Mouse (Mus musculus): ENCODE measurements around the gene Twist2. TPM values are rescaled to one million over a fixed set of nuclear protein-coding genes. Genes with fewer than 3 reads are reported as not detected.

The Twist2 gene
- total and polyA plus RNA-seq, 2 experiments from 2014 or later = 2.3 to 3.0 TPM

DNA sequence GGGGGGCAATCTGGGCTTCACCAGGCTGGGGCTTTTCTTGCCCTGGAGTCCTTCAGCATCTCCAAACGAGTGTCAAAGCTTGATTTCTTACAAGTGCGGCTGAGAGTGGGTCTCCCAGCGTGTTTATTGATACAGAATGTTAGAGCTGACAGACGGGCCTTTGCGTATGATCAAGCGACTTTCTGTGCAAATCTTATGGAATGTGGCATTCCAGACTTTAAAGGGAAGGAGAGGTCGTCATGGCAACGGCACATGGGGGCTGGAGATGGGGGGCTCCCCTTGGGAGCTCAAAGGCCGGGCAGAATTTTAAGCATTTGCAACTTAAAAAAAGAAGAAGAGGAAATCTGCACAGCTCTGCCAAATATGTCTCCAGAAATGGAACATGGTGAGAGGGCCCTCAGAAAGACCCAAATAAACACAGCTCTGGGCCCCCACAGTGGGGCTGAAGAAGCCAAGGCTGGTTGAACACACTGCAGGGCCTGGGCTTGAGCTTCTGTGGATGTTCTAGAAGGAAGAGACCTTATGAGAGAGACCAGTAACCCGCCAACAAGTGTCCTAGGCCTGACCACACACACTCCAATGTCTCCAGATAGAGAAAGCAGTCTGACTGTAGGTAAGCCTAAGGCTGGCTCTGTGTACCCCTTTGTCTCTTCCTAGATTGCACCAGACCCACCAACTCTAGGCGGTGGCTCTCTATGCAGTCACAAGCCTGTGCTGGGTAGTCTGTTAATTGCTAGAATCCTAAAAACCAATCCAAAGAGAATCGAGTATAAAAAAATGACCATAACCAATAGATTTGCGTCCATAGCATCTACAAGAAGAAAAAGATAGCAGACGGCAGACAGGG lies 40.9 kb upstream of the Twist2 start:
- peak; percentile 21; the same call in 1 of the 2 replicates for ATAC-seq

DNA sequence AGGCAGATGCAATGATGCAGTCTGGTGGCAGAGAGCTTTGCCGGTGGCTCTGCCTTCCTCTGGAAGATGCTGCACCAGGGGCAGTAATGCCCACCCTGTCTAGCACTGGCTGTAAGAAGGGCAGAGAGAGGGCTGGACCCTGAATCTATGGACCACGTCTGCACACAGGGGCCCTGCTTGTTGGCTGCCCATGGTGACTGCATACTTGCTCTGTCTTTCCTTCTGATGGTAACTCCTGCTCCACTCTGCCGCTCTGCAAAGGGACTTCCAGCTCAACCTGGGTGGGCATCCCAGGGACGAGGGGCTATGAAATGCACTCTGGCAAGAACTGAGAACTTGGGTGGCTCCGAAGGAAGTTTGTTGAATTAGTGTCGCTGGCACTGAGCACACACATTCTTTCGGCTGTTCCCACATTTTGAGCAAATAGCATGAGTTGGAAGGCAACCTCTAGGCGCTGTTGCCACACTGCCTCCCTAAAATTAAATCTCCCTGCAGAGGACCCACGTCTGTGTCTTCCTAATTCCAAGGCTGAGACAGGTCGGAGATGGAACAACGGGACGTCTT lies 38.7 kb upstream of the Twist2 start:
- no peak overlapping the region for H3K4me2 ChIP-seq (ENCODE audit: low read depth, low read length)
- H3K4me1 ChIP-seq (ENCODE audit: insufficient read depth, low read length) = peaks cover 13% of the 10 kb centered on the region
- no peak overlapping the region for H3K4me3 ChIP-seq (ENCODE audit: low read length)
- H3K9ac ChIP-seq (replicated peaks; ENCODE audit: low read length) = no peak overlapping the region
- ATAC-seq (no peak), DNase-seq (ENCODE audit: low spot score) (no peak)
- H3K27me3 ChIP-seq (ENCODE audit: insufficient read depth, low read length) = no peaks in the 10 kb centered on the region
- H3K9me3 ChIP-seq (ENCODE audit: low read length) = no peaks in the 10 kb centered on the region
- H3K36me3 ChIP-seq (ENCODE audit: insufficient read depth, low read length) = no peaks in the 10 kb centered on the region
- no peak overlapping the region for H3K27ac ChIP-seq
- no peak for TF ChIP-seq CTCF (IDR thresholded peaks at IDR 0.05; ENCODE audit: low read depth)
- WGBS = 45% methylated on average over 12 of the region's 12 CpGs

More for the DNA sequence above, 40.9 kb upstream of the Twist2 start:
- H3K9me3 ChIP-seq (ENCODE audit: low read length) = no peaks in the 10 kb centered on the region
- peaks cover 13% of the 10 kb centered on the region for H3K4me1 ChIP-seq (ENCODE audit: insufficient read depth, low read length)
- DNase-seq (ENCODE audit: low spot score) = peak; percentile 31
- H3K27me3 ChIP-seq (ENCODE audit: insufficient read depth, low read length) = no peaks in the 10 kb centered on the region
- H3K9ac ChIP-seq (replicated peaks; ENCODE audit: low read length) = no peak overlapping the region
- TF ChIP-seq CTCF (IDR thresholded peaks at IDR 0.05; ENCODE audit: low read depth) = no peak
- H3K4me3 ChIP-seq (ENCODE audit: low read length) = no peak overlapping the region
- WGBS = 39% methylated on average over 14 of the region's 14 CpGs
- H3K4me2 ChIP-seq (ENCODE audit: low read depth, low read length) = no peak overlapping the region
- H3K36me3 ChIP-seq (ENCODE audit: insufficient read depth, low read length) = no peaks in the 10 kb centered on the region
- H3K27ac ChIP-seq = peak overlapping the region; percentile 5; the same call in 1 of the 2 replicates

DNA sequence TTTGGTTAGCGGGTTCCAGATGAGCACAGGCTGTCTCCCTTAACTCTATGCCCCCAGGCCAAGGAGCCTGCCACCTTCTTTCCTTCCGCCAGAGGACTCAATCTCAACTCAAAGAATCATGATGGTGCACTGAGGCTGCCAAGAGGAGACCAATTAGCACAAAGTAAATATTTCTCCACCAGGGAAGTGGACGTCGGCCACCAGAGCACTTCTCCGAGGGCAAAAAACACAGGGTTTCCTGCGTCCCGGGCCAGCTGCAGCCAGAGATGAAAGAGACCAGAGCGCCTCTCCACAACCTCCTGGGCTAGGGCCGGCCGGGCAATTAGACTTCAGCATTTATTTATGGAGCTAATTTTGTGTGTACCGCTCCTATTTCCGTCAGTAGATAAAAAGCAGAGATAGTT lies 31.0 kb upstream of the Twist2 start:
- 0 out of 2 replicates have a peak overlapping the region, but pooled peaks have one; percentile 5 for H3K4me2 ChIP-seq (ENCODE audit: low read depth, low read length)
- 50% methylated on average over 12 of the region's 12 CpGs for whole genome bisulfite sequencing

DNA sequence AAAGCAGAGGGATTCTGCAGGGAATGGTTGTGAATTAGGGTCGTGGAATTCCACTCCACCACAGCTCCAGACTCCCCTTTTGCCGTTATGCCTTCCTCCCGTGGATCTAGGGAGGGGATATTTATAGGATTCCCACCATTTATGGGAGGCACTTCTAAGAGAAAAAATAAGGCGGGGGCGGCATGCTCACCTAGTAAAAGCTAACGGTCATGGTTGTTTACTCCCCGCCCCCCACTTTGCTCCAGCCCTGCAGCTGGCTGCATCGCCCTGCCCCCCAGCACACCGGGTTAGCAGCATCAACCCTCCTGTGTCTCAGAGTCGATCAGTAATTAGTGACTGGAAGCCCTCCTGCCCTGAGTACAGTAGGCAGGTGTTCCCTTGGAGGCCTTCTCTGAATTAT lies 30.6 kb upstream of the Twist2 start:
- DNase-seq (ENCODE audit: low spot score) = no peak
- no peak overlapping the region for H3K9ac ChIP-seq (replicated peaks; ENCODE audit: low read length)
- H3K4me3 ChIP-seq (ENCODE audit: low read length) = no peak overlapping the region
- 13% methylated on average over 10 of the region's 10 CpGs for whole genome bisulfite sequencing
- H3K4me1 ChIP-seq (ENCODE audit: insufficient read depth, low read length) = no peaks in the 10 kb centered on the region
- H3K4me2 ChIP-seq (ENCODE audit: low read depth, low read length) = 0 out of 2 replicates have a peak overlapping the region, but pooled peaks have one; percentile 5
- no peak for ATAC-seq
- TF ChIP-seq CTCF (IDR thresholded peaks at IDR 0.05; ENCODE audit: low read depth) = no peak
- H3K27ac ChIP-seq = no peak overlapping the region
- H3K27me3 ChIP-seq (ENCODE audit: insufficient read depth, low read length) = no peaks in the 10 kb centered on the region
- no peaks in the 10 kb centered on the region for H3K9me3 ChIP-seq (ENCODE audit: low read length)
- H3K36me3 ChIP-seq (ENCODE audit: insufficient read depth, low read length) = no peaks in the 10 kb centered on the region

More for the DNA sequence above, 31.0 kb upstream of the Twist2 start:
- H3K9me3 ChIP-seq (ENCODE audit: low read length) = no peaks in the 10 kb centered on the region
- no peak for DNase-seq (ENCODE audit: low spot score)
- H3K27me3 ChIP-seq (ENCODE audit: insufficient read depth, low read length) = no peaks in the 10 kb centered on the region
- H3K4me1 ChIP-seq (ENCODE audit: insufficient read depth, low read length) = no peaks in the 10 kb centered on the region
- ATAC-seq = no peak
- no peak overlapping the region for H3K4me3 ChIP-seq (ENCODE audit: low read length)
- TF ChIP-seq CTCF (IDR thresholded peaks at IDR 0.05; ENCODE audit: low read depth) = no peak
- no peak overlapping the region for H3K9ac ChIP-seq (replicated peaks; ENCODE audit: low read length)
- H3K36me3 ChIP-seq (ENCODE audit: insufficient read depth, low read length) = no peaks in the 10 kb centered on the region
- H3K27ac ChIP-seq = no peak overlapping the region

DNA sequence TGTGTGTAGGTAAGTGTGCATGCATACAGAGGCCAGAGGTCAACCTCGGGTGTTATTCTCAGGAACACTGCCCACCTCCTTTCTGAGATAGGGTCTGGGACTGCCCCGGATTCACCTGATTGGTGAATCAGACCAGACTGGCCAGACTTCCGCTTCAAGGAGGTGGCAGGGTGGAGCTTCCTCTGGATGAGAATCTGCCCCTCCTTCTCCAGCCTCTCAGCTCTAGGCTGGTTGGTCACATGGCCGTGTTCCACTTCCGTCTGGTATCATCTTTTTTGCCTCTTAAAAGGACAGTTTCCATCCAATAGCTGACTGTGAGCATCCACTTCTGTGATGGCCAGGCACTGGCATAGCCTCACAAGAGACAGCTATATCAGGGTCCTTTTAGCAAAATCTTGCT lies 24.3 kb upstream of the Twist2 start:
- no peak for TF ChIP-seq CTCF (IDR thresholded peaks at IDR 0.05; ENCODE audit: low read depth)
- no peaks in the 10 kb centered on the region for H3K36me3 ChIP-seq (ENCODE audit: insufficient read depth, low read length)
- H3K4me2 ChIP-seq (ENCODE audit: low read depth, low read length) = no peak overlapping the region
- no peaks in the 10 kb centered on the region for H3K4me1 ChIP-seq (ENCODE audit: insufficient read depth, low read length)
- ATAC-seq = no peak
- H3K9ac ChIP-seq (replicated peaks; ENCODE audit: low read length) = no peak overlapping the region
- no peak for DNase-seq (ENCODE audit: low spot score)
- H3K27me3 ChIP-seq (ENCODE audit: insufficient read depth, low read length) = no peaks in the 10 kb centered on the region
- H3K9me3 ChIP-seq (ENCODE audit: low read length) = no peaks in the 10 kb centered on the region
- H3K4me3 ChIP-seq (ENCODE audit: low read length) = no peak overlapping the region
- no peak overlapping the region for H3K27ac ChIP-seq
- WGBS = 75% methylated on average over 5 of the region's 5 CpGs

DNA sequence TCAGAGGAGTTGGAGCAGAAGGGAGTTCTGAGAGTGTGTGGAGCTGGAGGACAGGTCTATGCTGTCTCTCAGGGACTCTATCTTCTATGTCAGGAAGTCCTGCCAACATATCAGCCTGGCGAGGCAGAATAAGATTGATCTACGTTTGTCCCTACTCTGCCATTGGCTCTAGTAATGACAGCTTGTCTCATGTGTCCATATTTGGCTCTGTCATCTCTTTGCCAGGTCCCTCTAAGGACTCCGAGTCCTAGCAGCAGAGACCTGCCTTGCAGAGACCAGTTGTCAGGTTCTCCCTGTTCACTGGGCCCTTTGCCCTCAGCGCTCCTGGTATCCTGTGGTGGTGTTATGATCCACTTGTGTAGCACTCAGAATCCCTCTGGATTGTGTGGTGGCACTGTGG lies 21.4 kb upstream of the Twist2 start:
- Histone ChIP-seq H3K27me3 (ENCODE audit: insufficient read depth, low read length) (no peaks in the 10 kb centered on the region), H3K27ac (no peak overlapping the region), H3K4me2 (ENCODE audit: low read depth, low read length) (no peak overlapping the region), H3K4me3 (ENCODE audit: low read length) (no peak overlapping the region), H3K36me3 (ENCODE audit: insufficient read depth, low read length) (no peaks in the 10 kb centered on the region), H3K9ac (replicated peaks; ENCODE audit: low read length) (no peak overlapping the region), H3K9me3 (ENCODE audit: low read length) (no peaks in the 10 kb centered on the region), H3K4me1 (ENCODE audit: insufficient read depth, low read length) (no peaks in the 10 kb centered on the region)
- DNase-seq (ENCODE audit: low spot score) (no peak), ATAC-seq (no peak)
- WGBS = 91% methylated on average over 4 of the region's 4 CpGs
- TF ChIP-seq CTCF (IDR thresholded peaks at IDR 0.05; ENCODE audit: low read depth) = no peak

DNA sequence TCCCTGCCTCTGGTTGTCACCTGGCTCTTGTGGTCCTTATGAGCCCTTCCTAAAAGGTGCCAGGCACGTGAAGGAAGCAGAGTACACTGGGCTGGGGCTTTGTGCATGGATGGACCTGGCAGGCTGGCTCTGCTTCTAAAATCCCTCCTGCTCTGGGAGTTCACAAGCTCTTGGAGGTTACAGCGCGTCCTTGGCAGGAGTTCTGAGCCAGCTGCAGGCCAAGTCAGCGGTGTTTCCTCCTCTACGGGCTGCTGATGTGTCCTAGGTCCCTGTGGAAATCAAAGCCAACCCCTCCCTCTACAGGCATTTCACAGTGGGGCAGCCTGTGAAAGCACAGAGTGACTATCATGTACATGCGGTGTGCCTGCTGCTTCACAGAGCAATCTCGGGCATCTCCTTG lies 20.1 kb upstream of the Twist2 start:
- DNase-seq (ENCODE audit: low spot score) = no peak
- no peak for ATAC-seq
- no peaks in the 10 kb centered on the region for H3K36me3 ChIP-seq (ENCODE audit: insufficient read depth, low read length)

More for the DNA sequence above, 20.1 kb upstream of the Twist2 start:
- H3K4me2 ChIP-seq (ENCODE audit: low read depth, low read length) = no peak overlapping the region
- H3K27ac ChIP-seq = no peak overlapping the region
- no peak for TF ChIP-seq CTCF (IDR thresholded peaks at IDR 0.05; ENCODE audit: low read depth)
- no peaks in the 10 kb centered on the region for H3K4me1 ChIP-seq (ENCODE audit: insufficient read depth, low read length)
- no peaks in the 10 kb centered on the region for H3K27me3 ChIP-seq (ENCODE audit: insufficient read depth, low read length)
- H3K9ac ChIP-seq (replicated peaks; ENCODE audit: low read length) = no peak overlapping the region
- H3K4me3 ChIP-seq (ENCODE audit: low read length) = no peak overlapping the region
- no peaks in the 10 kb centered on the region for H3K9me3 ChIP-seq (ENCODE audit: low read length)
- WGBS = 68% methylated on average over 7 of the region's 7 CpGs
